Mouse (Mus musculus) layer of hippocampus, postnatal 10 days (tissue): ENCODE results near the gene Gfer. TPM values are rescaled to one million over a fixed set of nuclear protein-coding genes. Genes with fewer than 3 reads are reported as not detected.

Experiments
- DNase-seq, 2 experiments: peaks; one replicate each; pipeline ENCODE4 v3.0.0; 2021; ENCODE audit warnings: low spot score in 2 of 2
- total RNA-seq, 2 experiments: library from RNA; stranded (reverse); gene quantifications; 2 replicates each; pipeline ENCODE4 v1.2.3; 2021

Gene Gfer
- total RNA-seq, 2 experiments from 2014 or later = 19.3 to 22.4 TPM

DNA sequence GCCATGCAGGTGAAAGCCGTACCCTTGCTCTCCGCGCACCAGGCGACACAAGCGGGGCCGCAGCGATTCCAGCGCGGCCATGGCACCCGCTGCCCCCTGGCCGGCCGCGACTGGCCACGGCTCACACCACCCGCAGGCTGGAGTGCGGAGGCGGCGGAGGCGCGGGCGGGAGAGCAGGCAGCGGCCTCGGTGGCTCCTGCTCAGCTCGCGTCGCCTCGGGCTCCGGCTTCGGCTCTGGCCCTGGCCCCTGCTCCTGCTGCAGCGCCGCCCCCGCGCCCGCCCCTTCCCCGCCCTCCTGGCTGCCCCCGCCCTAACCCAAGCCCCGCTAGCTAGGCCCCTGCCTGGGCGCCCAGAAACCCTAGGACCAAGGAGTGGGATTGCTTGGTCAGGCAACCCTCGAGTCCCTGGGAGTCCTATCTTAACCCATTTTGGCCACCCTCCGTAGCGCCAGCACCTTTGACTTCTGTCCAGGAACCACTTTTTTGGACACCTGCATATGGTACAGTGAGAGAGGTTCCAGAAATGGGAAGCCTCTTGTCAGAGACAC, 45.8 kb downstream of the Gfer start, which contains the start of gene Slc9a3r2:
Gene Slc9a3r2, minus strand, starts transcription at position 258 of the 547 bp plus-strand sequence.
- peak; percentile 44 to 56 for DNase-seq

- DNase-seq = peak; percentile 38 to 44
Measured at GRCm38 (mm10) chr17:24649581-24650069, 46.3 kb downstream of the Gfer start.

GRCm38 (mm10) chr17:24648731-24649377, 47.1 kb downstream of the Gfer start:
- DNase-seq = no peak

GRCm38 (mm10) chr17:24647493-24647892, 48.5 kb downstream of the Gfer start:
- DNase-seq = no peak

GRCm38 (mm10) chr17:24646381-24646780, 49.6 kb downstream of the Gfer start:
- DNase-seq = no peak

DNA sequence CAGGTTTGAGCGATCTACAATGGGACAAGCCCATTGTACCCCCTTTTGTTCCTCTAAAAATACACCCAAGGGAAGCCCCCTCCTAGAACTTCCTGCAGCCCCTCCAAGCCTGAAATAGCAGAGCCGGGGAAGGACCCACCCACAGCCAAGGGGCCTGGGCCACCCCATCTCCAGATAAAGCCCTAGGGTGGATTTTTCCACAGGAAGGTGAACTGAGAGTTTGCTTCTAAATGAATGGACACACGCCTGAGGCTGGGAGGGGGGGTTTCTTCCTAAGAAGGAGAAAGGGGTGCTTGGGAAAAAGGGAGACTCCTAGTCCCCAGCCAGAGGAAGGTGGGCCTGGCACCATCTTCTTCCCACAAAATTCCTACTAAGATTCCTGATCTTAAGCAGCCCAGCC, 50.0 kb downstream of the Gfer start:
- no peak for DNase-seq

- DNase-seq = no peak
Measured at GRCm38 (mm10) chr17:24644875-24645721, 50.9 kb downstream of the Gfer start.

DNA sequence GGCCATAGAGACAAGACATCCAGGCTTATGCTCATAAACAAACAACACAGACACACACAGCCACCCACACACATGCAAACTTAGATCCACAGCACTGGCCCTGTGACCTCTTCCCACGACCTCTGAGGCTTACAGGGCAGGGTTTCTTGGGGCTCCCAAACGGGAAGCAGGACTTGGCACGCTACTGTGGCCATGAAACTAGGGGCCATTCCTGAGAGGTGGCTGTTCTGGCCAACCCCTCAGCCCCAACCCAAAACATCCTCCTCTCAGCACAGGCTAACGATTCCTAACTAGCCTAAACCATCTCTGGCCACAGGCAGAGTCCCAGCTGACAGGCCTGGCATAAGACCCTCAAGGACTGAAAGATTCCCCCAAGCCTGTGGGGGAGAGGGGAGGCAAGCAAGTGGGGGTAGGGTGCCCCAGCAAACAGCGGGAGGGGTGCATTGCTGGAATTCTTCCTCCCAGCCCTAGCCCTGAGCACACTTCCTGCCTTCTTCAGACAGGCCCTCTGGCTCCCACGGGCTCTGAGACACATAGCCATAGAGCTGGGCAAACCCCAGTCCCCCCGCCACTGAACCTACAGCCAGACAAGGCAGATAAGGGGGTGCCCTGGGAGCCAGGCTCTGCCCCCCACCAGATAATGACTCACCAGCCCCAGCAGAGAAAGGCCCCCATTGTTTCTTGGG, 51.8 kb downstream of the Gfer start:
- DNase-seq = no peak

Other genes starting within 250 kb of the Gfer start
- gene E4f1, start 225.8 kb downstream of the Gfer start, total RNA-seq = 10 to 100 TPM; 30.0 to 33.3 TPM
- 10 to 100 TPM; 64.7 to 67.9 TPM for gene Pgp, start 225.8 kb downstream of the Gfer start, total RNA-seq
- gene Bricd5, start 222.3 kb downstream of the Gfer start, total RNA-seq = 1 to 10 TPM in 1 of 2 experiments, under 1 TPM in 1; 0.87 to 1.8 TPM
- gene Mlst8, start 217.1 kb downstream of the Gfer start, total RNA-seq = 10 to 100 TPM; 29.1 to 30.8 TPM
- 100 to 1,000 TPM; 170 to 175 TPM for gene Caskin1, start 207.6 kb downstream of the Gfer start, total RNA-seq
- 100 to 1,000 TPM; 110 to 112 TPM for gene Traf7, start 168.2 kb downstream of the Gfer start, total RNA-seq
- 10 to 100 TPM; 48.9 to 49.0 TPM for gene Rab26, start 161.9 kb downstream of the Gfer start, total RNA-seq
- 10 to 100 TPM; 61.6 to 91.2 TPM for gene Pkd1, start 146.3 kb downstream of the Gfer start, total RNA-seq
- gene Tsc2, start 63.5 kb downstream of the Gfer start, total RNA-seq = 100 to 1,000 TPM; 171 to 176 TPM
- gene Nthl1, start 63.5 kb downstream of the Gfer start, total RNA-seq = 1 to 10 TPM; 4.9 to 7.8 TPM
- 10 to 100 TPM; 48.5 to 49.4 TPM for gene Slc9a3r2, start 45.8 kb downstream of the Gfer start, total RNA-seq
- gene Npw, start 37.7 kb downstream of the Gfer start, total RNA-seq = 1 to 10 TPM; 1.3 to 1.6 TPM
- gene Zfp598, start 26.5 kb downstream of the Gfer start, total RNA-seq = 10 to 100 TPM; 40.1 to 43.6 TPM
- 100 to 1,000 TPM; 211 to 212 TPM for gene Syngr3, start 6.2 kb downstream of the Gfer start, total RNA-seq
- 1 to 10 TPM; 4.8 to 5.0 TPM for gene Noxo1, start 78 bp upstream of the Gfer start, total RNA-seq
- 10 to 100 TPM; 28.5 to 34.3 TPM for gene Tbl3, start 11.5 kb upstream of the Gfer start, total RNA-seq
- not detected for gene Rnf151, start 21.9 kb upstream of the Gfer start, total RNA-seq
- 100 to 1,000 TPM; 563 to 651 TPM for gene Rps2, start 22.0 kb upstream of the Gfer start, total RNA-seq
- gene Ndufb10, start 28.3 kb upstream of the Gfer start, total RNA-seq = 100 to 1,000 TPM; 180 to 197 TPM
- under 1 TPM; 0.53 to 0.62 TPM for gene Rpl3l, start 31.7 kb upstream of the Gfer start, total RNA-seq
- 10 to 100 TPM; 46.7 to 47.5 TPM for gene Msrb1, start 40.5 kb upstream of the Gfer start, total RNA-seq
- gene Hs3st6, start 56.8 kb upstream of the Gfer start, total RNA-seq = under 1 TPM in 1 of 2 experiments, not detected in 1; 0.40 TPM
- not detected for gene Meiob, start 108.1 kb upstream of the Gfer start, total RNA-seq
- gene Hagh, start 144.0 kb upstream of the Gfer start, total RNA-seq = 10 to 100 TPM; 81.5 to 87.7 TPM
- 10 to 100 TPM; 15.6 to 16.2 TPM for gene Fahd1, start 154.2 kb upstream of the Gfer start, total RNA-seq
- gene Igfals, start 169.8 kb upstream of the Gfer start, total RNA-seq = not detected
- 10 to 100 TPM; 40.4 to 40.5 TPM for gene Nubp2, start 190.2 kb upstream of the Gfer start, total RNA-seq
- 10 to 100 TPM; 36.4 to 36.9 TPM for gene Spsb3, start 190.5 kb upstream of the Gfer start, total RNA-seq
- 10 to 100 TPM; 61.6 to 62.1 TPM for gene Eme2, start 198.9 kb upstream of the Gfer start, total RNA-seq
- gene Mrps34, start 199.0 kb upstream of the Gfer start, total RNA-seq = 10 to 100 TPM; 74.1 to 77.8 TPM
- 10 to 100 TPM; 40.8 to 44.2 TPM for gene Nme3, start 200.3 kb upstream of the Gfer start, total RNA-seq
- 100 to 1,000 TPM; 276 to 287 TPM for gene Mapk8ip3, start 240.8 kb upstream of the Gfer start, total RNA-seq